Mouse (Mus musculus) limb, embryonic 12.5 days (tissue): ENCODE measurements at regions not wholly inside any gene's neighbourhood (a gene's known extent, or its start where the extent isn't known, plus 50 kb on each side); places are given as distances from the start of the nearest gene placed in this dataset.

Experiments used
- ATAC-seq: fragments of 200-750 bp; cut with Nextera tagmentation; 2 replicates; pipeline ENCODE4 v1.8.0; 2017; ENCODE audit warnings: low read depth, moderate TSS enrichment; ENCODE audit not compliant: insufficient number of reproducible peaks, insufficient read depth, low FRiP score, low TSS enrichment
- H3K27ac ChIP-seq: fragments of 300-500 bp; sonication (generic); 2 replicates; pipeline ENCODE4 v1.5.1; 2016; ENCODE audit warnings: mild to moderate bottlenecking, moderate library complexity
- H3K27me3 ChIP-seq: fragments of 300-500 bp; sonication (generic); 2 replicates; pipeline ENCODE4 v1.6.1; 2016; ENCODE audit warnings: mild to moderate bottlenecking, moderate library complexity
- H3K36me3 ChIP-seq: fragments of 300-500 bp; sonication (generic); 2 replicates; pipeline ENCODE4 v1.6.1; 2016; ENCODE audit warnings: mild to moderate bottlenecking, moderate library complexity
- H3K4me1 ChIP-seq: fragments of 300-500 bp; sonication (generic); replicated peaks from 2 replicates; pipeline ENCODE4 v1.6.1; 2016
- H3K4me2 ChIP-seq: fragments of 300-500 bp; sonication (generic); 2 replicates; pipeline ENCODE4 v1.6.1; 2016; ENCODE audit warnings: mild to moderate bottlenecking, moderate library complexity
- H3K4me3 ChIP-seq: fragments of 300-500 bp; sonication (generic); replicated peaks from 2 replicates; pipeline ENCODE4 v1.5.1; 2016; ENCODE audit warnings: mild to moderate bottlenecking
- H3K9ac ChIP-seq: fragments of 300-500 bp; sonication (generic); replicated peaks from 2 replicates; pipeline ENCODE4 v1.6.1; 2016; ENCODE audit warnings: mild to moderate bottlenecking, moderate library complexity
- H3K9me3 ChIP-seq: fragments of 300-500 bp; sonication (generic); 2 replicates; pipeline ENCODE4 v1.6.1; 2016; ENCODE audit warnings: mild to moderate bottlenecking, moderate library complexity
- WGBS: fragments of 180-500 bp; shearing (Covaris S2); methylation state at CpG from one replicate; pipeline ENCODE4 v1.1.7; 2016; 5-methylcytosine and 5-hydroxymethylcytosine counted together

DNA sequence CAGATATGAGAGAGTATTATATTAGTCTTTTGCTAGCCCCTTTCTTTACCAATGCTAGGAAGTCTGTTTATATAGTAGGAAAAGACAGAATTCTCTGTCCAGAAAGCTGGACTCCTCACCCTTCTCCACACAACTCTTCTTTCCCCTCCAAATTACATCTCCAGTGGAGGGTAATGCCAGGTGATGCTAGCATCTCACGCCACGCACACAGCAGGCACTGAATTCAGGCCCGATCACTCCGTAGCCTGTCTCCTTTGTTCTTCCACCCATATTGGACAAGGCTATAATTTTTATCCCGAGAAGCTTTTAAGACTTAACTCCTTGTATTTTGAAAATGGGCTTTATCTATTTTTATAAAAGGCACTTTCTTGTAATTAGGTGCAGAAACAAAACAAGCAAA is 73.0 kb upstream of the Ppara start:
- Histone ChIP-seq H3K4me3 (no peak overlapping the region), H3K27me3 (peaks cover 65% of the 10 kb centered on the region), H3K27ac (no peak overlapping the region), H3K9me3 (no peaks in the 10 kb centered on the region), H3K9ac (no peak overlapping the region), H3K4me2 (no peak overlapping the region), H3K4me1 (peaks cover 5% of the 10 kb centered on the region), H3K36me3 (peaks cover 4% of the 10 kb centered on the region; the same call in 1 of the 2 replicates)
- WGBS, result 93% methylated on average over 5 of the region's 5 CpGs
- ATAC-seq, result no peak

DNA sequence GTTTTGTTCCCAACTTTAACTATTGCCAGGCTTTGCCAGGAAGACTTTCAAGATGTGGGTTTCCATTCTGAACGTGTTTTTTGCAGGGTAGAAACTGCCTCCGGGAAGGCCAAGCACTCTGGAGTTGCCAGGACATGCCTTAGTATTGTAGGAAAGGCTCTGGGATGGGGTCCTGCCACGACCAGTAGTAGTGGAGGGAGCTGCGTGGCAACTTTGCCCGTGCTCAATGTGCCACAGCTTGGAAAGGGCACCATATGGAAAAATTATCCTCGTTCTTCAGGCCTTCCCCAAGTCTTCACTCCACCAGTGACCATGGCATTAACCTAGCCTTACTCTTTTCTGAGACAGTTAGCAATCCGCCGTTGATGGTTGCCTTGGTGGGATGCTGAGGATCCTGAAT is 72.5 kb upstream of the Ppara start:
- Histone ChIP-seq H3K4me2 (no peak overlapping the region), H3K36me3 (peaks cover 4% of the 10 kb centered on the region; the same call in 1 of the 2 replicates), H3K27ac (no peak overlapping the region), H3K4me3 (no peak overlapping the region), H3K9me3 (no peaks in the 10 kb centered on the region), H3K9ac (no peak overlapping the region), H3K27me3 (peaks cover 67% of the 10 kb centered on the region), H3K4me1 (peaks cover 5% of the 10 kb centered on the region)
- no peak for ATAC-seq
- 88% methylated on average over 8 of the region's 8 CpGs for WGBS

DNA sequence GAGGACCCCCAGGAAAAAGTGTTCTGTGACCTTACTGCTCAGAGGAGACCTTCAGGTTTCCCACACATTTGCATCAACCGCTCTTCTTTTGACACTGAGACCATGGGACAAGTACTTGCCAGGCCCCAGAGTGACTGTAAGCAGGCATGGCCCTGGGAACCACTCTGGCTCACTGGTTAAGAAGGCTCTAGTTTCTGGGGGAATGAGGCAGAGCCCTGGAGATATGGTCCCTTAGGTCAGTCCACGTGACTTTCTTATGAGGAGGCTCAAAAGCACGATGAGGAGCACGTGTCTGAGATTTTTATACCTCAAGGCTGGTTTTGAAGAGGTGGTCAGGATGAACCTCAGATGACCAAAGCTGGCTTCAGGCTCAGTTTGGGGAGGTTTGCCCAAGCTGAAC is 72.1 kb upstream of the Ppara start:
- ATAC-seq, result no peak
- Histone ChIP-seq H3K27me3 (peaks cover 71% of the 10 kb centered on the region), H3K4me2 (no peak overlapping the region), H3K4me1 (peaks cover 5% of the 10 kb centered on the region), H3K9ac (no peak overlapping the region), H3K27ac (no peak overlapping the region), H3K4me3 (no peak overlapping the region), H3K9me3 (no peaks in the 10 kb centered on the region), H3K36me3 (peaks cover 4% of the 10 kb centered on the region; the same call in 1 of the 2 replicates)
- 84% methylated on average over 4 of the region's 4 CpGs for WGBS

DNA sequence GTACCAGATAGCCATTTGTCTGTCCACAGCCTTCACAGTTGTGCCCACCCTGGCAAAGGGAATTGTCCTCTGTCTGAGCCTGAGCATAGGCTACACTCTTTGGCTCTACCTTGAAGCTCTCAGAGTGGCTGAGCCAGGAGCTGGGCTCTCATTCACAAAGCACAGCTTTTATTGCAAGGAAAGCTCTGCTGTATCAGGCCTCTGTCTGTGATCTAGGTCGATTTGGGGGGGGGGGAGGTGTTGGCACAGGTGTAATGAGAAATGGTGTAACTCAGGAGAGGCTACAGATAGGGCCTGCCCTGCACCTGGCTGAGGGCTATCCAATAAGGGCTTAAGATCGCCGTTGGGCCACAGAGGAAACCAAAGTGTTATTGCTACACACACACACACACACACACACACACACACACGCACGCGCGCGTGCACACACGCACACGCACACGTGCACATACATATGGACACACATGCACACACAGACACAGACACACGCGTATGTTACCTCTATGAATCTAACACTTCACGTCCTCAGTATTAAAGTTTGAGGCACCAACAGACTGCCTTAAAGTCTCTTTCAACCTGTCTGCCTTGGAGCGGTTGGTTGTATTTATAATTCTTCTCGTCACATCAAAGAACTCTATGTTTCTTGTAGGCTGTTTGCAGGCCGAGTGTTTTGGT is 70.9 kb upstream of the Ppara start:
- peaks cover 72% of the 10 kb centered on the region for H3K27me3 ChIP-seq
- H3K36me3 ChIP-seq, result peaks cover 4% of the 10 kb centered on the region; the same call in 1 of the 2 replicates
- no peak overlapping the region for H3K4me2 ChIP-seq
- no peak for ATAC-seq
- H3K27ac ChIP-seq, result no peak overlapping the region
- H3K4me3 ChIP-seq, result no peak overlapping the region
- H3K9ac ChIP-seq, result no peak overlapping the region
- peaks cover 5% of the 10 kb centered on the region for H3K4me1 ChIP-seq
- no peaks in the 10 kb centered on the region for H3K9me3 ChIP-seq
- 85% methylated on average over 17 of the region's 17 CpGs for WGBS

DNA sequence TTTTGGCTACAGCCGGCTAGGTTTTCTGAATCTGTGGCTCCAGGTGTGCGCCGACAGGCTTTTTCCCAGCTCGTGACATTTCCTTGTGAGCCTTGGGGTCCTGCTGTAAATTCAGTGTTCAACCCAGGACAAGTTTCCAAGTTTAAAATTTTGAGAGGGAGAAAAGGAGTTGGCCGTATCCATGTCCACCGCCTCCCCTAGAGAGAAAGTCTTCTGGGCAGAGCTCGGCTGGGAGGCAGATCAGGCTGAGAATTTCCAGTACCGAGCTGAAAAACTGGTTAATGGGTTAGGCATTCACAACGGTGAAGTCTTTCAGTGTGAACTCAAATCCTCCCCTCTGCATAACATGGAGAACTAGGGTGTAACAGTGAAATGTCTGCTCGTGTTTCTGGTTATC is 70.4 kb upstream of the Ppara start:
- Histone ChIP-seq H3K36me3 (peaks cover 4% of the 10 kb centered on the region; the same call in 1 of the 2 replicates), H3K4me1 (peaks cover 5% of the 10 kb centered on the region), H3K9ac (no peak overlapping the region), H3K9me3 (no peaks in the 10 kb centered on the region), H3K4me2 (no peak overlapping the region), H3K27me3 (peaks cover 72% of the 10 kb centered on the region), H3K4me3 (no peak overlapping the region), H3K27ac (no peak overlapping the region)
- WGBS, result 78% methylated on average over 10 of the region's 10 CpGs
- no peak for ATAC-seq

DNA sequence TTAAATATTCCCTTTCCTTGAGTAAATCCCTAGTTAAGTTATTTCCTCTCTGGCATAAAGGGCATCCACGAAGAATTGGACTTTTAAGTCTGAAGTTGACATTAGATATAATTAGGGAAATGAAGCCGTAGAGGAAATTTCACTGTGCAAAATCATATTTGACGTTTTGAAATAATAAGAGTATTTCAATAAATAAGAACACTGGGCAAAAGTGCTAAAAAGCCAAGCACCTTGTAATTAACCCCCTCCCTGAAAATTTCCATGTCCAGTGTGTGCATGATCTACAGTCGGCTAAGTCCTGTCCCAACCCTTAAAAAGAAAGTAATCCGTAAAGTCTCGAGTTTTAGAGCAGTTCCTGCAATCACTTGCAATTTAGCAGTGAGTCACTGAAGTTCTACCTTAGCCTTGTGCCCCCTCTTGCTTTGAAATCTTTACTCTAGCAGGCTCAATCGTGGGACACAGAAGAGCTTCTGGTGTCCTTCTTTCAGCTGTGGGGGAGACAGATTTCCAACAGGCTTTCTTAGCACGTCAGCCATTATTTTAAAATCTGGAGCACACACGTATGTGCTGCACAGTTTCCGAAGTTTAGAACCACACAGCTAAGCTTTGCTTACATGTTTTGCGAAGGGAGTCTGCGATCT is 69.5 kb upstream of the Ppara start:
- no peak for ATAC-seq
- H3K9me3 ChIP-seq, result no peaks in the 10 kb centered on the region
- peaks cover 12% of the 10 kb centered on the region for H3K4me1 ChIP-seq
- peaks cover 4% of the 10 kb centered on the region; the same call in 1 of the 2 replicates for H3K36me3 ChIP-seq
- peaks cover 80% of the 10 kb centered on the region for H3K27me3 ChIP-seq
- H3K9ac ChIP-seq, result no peak overlapping the region
- no peak overlapping the region for H3K4me2 ChIP-seq
- no peak overlapping the region for H3K4me3 ChIP-seq
- no peak overlapping the region for H3K27ac ChIP-seq
- WGBS, result 65% methylated on average over 12 of the region's 12 CpGs

DNA sequence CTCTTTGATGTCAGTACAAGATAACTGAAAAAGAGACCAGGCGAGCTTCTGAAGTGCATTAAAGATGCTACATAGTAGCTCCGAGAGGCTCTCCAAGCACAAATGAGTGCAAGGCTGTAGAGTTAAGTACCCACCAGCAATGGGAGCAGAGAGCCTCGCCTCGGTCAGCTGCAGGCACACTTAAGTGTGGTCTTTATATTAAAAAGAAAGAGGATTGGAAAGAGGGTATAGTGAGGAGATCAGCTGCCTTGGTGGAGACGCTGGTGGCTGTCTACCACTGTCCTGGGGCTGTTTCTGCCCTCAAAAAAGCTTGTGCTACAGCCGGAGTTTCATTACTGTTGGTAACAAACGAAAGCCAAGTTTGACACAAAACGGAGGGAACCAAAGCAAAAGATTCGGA is 68.3 kb upstream of the Ppara start:
- no peak overlapping the region for H3K27ac ChIP-seq
- no peaks in the 10 kb centered on the region for H3K9me3 ChIP-seq
- peaks cover 8% of the 10 kb centered on the region for H3K4me1 ChIP-seq
- H3K4me2 ChIP-seq, result no peak overlapping the region
- no peak overlapping the region for H3K4me3 ChIP-seq
- 66% methylated on average over 9 of the region's 9 CpGs for WGBS
- no peak for ATAC-seq
- H3K27me3 ChIP-seq, result peaks cover 80% of the 10 kb centered on the region
- H3K36me3 ChIP-seq, result 0 out of 2 replicates have a peak, but pooled peaks cover under 1% of the 10 kb centered on the region
- H3K9ac ChIP-seq, result no peak overlapping the region

DNA sequence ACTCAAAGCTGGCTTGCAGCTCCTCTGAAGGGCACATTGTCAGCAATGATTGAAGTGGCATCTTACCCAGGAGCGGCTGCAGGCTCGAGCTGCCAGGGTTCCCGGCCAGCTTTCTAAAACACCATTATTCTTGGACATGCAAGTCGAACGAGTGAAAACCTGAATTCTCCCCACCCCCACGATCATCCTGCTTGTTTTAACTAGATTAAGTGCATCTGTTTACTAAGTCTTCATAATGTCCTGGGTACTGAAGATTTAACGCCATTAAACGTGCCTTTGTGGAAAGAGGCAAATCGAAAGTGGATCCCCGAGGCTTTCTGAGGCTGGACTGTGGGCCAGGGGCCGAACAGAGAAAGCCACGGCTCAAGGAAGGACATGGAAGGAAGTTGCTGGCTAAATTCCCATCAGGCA is 67.4 kb upstream of the Ppara start:
- H3K36me3 ChIP-seq, result no peaks in the 10 kb centered on the region
- H3K4me1 ChIP-seq, result peaks cover 8% of the 10 kb centered on the region
- H3K4me2 ChIP-seq, result no peak overlapping the region
- ATAC-seq, result no peak
- H3K27me3 ChIP-seq, result peaks cover 78% of the 10 kb centered on the region
- H3K4me3 ChIP-seq, result no peak overlapping the region
- H3K27ac ChIP-seq, result no peak overlapping the region
- 61% methylated on average over 12 of the region's 12 CpGs for WGBS
- no peak overlapping the region for H3K9ac ChIP-seq
- H3K9me3 ChIP-seq, result no peaks in the 10 kb centered on the region

DNA sequence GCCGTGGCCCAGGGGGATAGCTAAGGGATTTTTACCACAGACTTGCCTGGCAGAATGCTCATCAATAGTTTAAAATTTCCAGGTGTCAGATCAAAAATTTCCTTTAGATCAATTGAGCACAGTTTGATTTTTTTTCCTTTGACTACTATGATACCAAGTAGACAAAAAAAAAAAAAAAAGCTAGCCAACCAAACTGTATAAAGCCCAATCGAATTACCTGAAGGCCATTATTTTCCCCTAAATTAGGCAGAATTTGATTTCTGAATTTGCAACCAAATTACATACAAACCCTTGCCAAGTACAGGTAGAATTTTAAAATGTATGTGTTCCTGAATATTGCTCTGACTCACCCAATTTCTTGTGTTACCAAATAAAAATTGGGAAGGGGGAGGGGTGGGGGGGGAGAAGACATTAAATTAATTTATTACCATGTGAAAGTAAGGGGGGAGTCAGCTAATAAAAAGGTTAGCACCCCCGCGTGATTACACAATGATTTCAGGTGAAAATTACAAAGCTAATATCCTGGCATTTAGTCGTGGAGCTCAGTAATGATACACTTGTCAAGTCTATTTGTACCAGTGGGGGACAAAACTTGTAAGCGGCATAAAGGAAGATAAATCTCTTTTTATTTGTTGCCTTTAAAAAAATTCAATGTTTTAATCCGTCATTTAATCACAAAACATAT is 66.7 kb upstream of the Ppara start:
- no peaks in the 10 kb centered on the region for H3K9me3 ChIP-seq
- no peak overlapping the region for H3K4me3 ChIP-seq
- peaks cover 13% of the 10 kb centered on the region for H3K4me1 ChIP-seq
- ATAC-seq, result no peak
- H3K27me3 ChIP-seq, result peaks cover 78% of the 10 kb centered on the region
- H3K9ac ChIP-seq, result no peak overlapping the region
- H3K4me2 ChIP-seq, result no peak overlapping the region
- no peak overlapping the region for H3K27ac ChIP-seq
- 64% methylated on average over 7 of the region's 7 CpGs for WGBS
- no peaks in the 10 kb centered on the region for H3K36me3 ChIP-seq

DNA sequence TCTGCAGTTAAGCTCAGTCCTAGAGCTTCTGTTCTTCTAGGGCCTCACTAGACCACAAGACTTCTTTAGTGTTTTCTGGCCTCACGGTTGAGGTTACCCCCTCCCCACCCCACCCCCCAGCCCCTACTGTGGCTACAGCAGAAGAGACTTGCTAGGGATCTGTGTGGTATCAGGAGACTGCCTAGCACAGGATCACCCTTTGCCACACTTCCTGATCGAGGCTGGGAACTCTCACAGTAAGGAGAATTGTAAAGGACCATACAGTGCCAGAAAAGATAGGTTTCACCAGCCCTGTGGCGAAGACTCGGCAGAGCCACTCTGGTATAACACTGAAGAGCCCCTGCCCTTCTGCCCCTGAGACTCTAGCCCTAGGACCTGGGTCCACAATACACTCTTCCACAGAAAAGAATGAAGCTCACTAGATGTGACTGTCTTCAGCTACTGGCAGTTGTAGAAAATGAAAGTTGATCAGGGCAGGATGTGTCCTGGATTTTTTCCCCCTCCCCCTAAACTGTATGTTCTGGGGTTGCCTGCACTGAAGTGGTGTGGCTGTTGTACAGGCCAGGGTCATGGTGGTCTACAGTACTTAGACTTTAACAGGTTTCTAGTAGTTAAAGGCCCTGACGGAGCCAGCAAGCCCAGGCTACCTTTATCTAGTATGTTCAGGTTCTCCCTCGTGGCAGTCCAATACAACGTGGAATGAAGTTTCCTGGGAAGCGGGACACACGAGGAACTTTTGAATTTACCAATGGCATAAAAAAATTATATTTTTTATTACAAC is 65.7 kb upstream of the Ppara start:
- Histone ChIP-seq H3K9me3 (no peaks in the 10 kb centered on the region), H3K4me1 (peaks cover 19% of the 10 kb centered on the region), H3K27me3 (peaks cover 77% of the 10 kb centered on the region), H3K4me2 (peak overlapping the region; percentile 88; the same call in 1 of the 2 replicates), H3K27ac (no peak overlapping the region), H3K36me3 (0 out of 2 replicates have a peak, but pooled peaks cover 2% of the 10 kb centered on the region), H3K9ac (no peak overlapping the region), H3K4me3 (no peak overlapping the region)
- ATAC-seq, result no peak
- WGBS, result 67% methylated on average over 9 of the region's 9 CpGs
